Mouse (Mus musculus) spleen, postnatal 10 days (tissue): ENCODE measurements at regions not wholly inside any gene's neighbourhood (a gene's known extent, or its start where the extent isn't known, plus 50 kb on each side); places are given as distances from the start of the nearest gene placed in this dataset.
"Not testable (repeated sequence)": the region's sequence is repeated elsewhere in the genome, so short reads cannot be mapped to it uniquely, and the experiment has no call there.

ENCODE experiments used
- DNase-seq, 2 experiments: peaks; one replicate each; pipeline ENCODE4 v3.0.0; 2021 to 2022; ENCODE audit warnings: low spot score in 2 of 2

- no peak for DNase-seq
Observed at GRCm38 (mm10) chr5:134046086-134046485, 53.4 kb upstream of the Castor2 start.

DNA sequence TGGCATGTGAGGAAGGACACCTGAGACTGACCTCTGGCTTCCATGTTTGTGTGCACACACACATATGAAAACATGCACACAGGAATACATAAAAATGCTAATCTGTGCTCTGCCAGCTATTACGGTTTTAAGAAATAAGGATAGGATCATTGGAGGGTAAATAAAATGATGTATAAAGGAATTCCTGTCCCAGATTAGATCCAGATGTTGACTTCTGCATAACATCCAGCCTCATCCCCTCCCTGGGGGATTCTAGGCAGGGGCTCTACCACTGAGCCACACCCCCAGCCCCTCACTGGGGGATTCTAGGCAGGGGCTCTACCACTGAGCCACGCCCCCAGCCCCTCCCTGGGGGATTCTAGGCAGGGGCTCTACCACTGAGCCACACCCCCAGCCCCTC, 56.6 kb upstream of the Castor2 start:
- not testable (repeated sequence) for DNase-seq

DNA sequence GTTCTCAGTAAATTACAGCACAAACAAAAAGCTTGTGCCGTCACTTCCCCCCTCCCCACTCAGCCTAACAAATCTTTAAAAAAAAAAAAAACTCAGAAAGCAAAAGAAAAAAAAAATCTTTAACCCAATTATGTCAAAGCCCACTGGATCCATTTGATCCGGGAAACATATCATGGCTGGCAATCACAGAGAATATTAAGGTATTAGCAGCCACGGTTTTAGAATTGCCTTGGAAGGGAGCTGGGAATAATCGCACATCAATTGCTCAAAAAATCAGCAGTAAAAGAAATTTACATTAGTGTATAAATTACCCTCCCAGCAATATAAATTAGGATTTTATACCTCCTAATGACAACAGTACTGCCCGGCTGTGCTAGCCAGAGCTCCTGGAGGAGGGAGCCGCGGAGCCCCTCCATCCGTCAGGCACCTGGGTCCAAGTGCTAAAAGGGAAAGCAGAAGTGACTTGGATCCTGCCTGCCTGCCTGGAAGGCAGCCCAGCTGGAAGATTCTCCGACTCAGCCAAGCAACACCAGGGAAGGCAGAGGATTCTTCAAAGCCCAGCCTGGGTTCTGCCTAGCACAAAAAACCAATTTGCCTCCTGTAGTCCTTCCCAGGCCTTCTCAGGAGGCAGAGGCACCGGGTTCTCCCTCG, 72.1 kb upstream of the Castor2 start:
- DNase-seq: no peak

- DNase-seq: no peak
Observed at GRCm38 (mm10) chr5:134019651-134020432, 79.7 kb upstream of the Castor2 start.

DNA sequence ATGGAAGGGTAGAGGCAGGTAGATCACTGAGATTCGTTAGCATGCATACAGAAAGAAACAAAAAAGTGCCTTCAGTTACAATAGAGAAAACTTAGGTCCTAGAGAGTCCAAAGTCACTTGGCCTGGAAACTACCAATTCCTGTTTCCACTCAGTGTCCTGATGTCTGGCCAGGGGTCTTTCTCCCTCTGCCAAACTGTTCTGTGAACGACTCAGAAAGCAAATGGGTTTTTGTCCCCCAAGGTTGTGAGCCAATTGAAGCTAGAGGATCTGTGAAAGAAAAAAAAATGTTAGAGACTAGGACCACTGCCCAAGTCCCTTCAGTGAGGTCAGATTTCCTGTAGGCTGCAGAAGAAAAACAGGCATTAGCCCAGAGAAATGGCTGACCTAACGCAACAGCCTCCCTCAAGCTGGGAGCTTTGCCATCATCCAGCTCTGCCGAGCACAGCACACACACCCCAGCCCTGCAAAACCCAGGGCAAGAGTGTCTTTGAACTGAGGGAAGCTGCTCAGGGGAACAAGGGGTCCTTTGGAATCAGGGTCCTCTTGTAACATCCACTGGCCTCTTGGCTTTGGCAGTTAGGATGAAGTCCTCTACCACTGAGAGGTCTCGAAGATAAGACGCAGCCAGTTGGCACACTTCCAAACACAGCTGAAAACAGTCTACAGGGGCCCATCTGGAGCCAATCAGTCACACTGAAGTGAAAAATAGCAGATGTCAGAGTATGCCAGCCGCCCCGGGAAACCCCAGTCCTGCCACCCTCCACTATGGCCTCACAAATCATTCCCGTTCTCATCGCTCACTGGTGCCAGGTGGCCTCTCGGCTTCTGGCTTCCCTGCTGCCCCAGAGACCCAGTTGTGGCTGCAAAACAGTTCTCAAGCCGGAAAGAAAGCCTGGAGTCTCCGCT, 85.0 kb upstream of the Castor2 start:
- peak in 1 of 2 experiments; percentile 17 for DNase-seq

- DNase-seq: no peak
Observed at GRCm38 (mm10) chr5:134013206-134013605, 86.3 kb upstream of the Castor2 start.

- no peak for DNase-seq
Observed at GRCm38 (mm10) chr5:134009843-134010242, 89.7 kb upstream of the Castor2 start.

DNA sequence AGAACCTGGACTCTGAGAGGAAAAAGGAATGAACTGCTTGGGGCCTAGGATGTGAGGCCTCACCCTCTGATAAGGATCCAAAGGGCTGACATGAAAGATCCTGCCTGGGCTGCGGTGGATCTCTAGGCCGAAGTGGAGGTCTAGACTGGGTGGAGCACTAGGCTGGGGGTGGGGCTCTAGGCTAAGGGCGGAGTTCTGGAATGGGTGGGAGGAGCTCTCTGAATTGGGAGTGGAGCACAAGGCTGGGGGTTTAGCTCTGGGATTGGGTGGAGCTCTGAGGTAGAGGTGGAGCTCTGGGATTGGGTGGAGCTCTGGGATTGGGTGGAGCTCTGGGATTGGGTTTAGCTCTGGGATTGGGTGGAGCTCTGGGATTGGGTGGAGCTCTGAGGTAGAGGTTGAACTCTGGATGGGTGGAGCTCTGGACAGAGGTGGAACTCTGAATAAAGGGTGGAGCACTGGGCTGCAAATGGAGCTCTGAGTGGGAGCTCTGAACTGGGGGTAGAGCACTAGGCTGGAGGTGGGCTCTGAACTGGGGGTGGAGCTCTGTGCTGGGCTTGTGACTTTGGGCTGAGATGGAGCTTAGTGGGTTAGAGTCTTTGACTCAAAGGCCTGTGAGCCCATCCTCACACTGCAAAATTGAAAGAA, 92.3 kb upstream of the Castor2 start:
- no peak for DNase-seq

- peak; percentile 13 to 55 for DNase-seq
Observed at GRCm38 (mm10) chr5:134006470-134007126, 92.9 kb upstream of the Castor2 start.

GRCm38 (mm10) chr5:134006001-134006400, 93.5 kb upstream of the Castor2 start:
- DNase-seq: no peak

DNA sequence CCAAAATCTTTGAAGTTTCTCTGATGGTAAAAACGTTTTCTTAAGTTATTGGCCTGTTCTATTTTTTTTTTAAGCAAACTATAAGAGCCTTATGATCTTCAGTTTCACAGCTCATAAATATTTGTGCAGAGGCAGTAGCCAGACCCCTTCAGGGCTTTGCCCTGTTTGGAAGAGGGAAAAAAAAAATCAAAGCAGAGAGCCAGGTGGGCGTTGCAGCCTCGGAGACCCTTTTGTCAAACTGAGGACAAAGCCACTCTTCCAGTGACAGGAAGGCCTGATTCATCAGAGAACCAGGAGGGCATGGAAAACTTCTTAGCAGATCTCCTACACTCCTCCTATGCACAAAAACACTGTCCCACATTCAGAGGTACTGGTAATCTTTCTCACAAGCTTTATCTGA, 99.4 kb upstream of the Castor2 start:
- DNase-seq: no peak

- DNase-seq: no peak
Observed at GRCm38 (mm10) chr5:133999698-134000097, 99.8 kb upstream of the Castor2 start.

DNA sequence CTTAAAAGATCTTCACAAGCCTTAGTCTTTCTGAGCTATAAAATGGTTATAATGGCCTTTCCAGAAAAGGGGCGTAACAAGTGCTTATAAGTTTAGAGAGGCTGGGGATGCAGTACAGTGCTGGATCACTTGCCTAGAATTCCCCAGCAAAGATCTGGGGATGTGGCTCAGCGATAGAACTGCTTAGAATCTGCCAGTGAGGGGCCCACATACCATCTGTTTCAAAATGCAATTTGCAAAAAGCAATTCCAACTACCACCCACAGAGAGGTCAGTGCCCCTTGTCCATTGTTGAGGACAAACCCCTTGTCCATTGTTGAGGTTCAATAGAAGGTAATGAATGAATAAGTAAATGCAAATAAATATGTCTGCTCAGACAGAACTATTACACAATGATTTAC, 107.5 kb upstream of the Castor2 start:
- DNase-seq: no peak

DNA sequence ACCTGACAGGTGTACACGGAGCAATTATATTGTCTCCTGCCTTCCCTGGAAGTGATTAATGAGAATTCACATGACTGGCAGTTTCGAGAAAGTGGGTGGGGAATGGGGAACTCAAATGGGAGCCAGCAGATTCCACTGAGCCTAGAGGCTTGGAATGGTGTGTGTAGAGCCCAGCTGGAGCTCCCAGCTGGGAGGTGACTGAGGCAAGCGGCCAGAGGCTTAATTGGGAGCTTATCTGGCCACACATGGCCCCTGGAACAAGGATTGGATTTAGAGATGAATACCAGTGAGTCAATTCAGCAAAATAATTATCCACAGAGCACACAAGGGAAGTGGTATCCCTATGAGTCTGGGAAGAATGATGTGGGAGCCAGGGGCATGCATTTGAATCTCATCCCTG, 108.0 kb upstream of the Castor2 start:
- DNase-seq: no peak

DNA sequence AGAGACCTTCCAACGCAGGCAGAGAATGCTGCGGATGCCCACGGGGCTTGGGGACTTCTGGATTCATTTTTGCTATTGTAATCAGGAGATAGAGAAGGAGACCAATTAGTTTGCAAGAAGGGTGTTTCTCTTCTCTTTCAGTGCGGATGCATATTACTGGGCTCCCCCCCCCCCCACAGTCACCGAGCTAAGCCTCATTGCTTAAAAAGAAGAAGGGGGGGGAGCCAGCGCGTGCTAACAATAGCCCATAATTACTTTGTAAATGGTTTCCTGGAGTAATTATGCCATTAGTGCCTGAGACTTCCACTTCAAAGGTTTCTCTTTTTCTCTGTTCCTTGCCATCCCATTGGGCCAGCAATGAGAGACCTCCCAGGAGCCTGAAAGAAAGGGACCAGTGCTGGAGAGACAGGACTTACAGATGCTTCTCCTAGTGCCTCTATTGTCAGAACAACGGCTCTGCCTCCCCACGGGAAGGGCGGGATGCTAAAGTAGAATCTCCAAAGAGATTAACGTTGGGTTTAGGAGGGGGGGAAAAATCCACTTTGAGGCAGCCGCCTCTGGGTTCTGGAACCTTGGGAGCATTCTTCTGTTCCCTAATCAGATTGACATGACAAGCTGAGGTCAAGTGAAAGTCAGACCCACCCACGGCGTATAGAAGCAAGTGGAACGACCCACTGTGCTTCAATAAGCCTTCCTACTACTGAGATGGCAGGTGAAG, 116.1 kb upstream of the Castor2 start:
- DNase-seq: no peak

DNA sequence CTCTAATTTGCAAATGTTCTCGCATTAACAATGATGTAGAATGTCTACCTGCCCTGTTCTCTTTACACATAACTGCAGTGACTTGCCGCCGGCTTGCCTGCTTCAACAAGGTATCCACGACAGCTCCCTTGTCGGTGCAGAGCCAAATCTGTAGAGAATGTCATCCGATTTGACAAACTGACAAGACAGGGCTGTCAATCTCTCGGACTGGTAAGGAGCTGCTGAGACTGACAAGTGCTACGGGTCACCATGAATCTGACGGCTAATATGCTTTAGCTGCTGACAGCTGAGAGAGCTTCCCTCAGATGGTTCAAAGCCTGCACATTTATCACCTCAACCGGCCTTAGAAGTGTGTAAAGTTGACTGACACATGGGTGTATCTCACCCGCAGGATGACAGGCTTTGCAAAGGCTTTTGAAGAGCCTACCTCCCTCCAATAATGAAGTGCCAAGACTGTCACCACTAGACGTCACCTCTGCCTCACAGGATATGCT, 129.0 kb upstream of the Castor2 start:
- no peak for DNase-seq

DNA sequence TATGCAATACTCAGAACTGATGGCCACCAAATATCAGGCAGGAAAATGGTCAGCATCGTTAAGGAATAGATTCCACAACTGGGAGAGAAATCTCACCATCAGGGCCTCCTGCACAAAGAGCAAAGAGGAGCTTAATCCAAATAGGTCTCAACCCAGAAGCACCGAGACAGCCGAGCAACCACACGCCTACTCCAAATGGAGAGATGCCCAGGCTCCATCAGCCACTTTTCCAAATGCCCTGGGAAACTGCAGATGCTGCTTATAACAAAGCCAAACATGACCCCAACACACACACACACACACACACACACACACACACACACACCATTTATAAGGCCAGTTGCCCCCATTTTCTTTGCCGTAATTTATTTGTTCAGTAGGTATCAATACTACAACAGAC, 136.2 kb upstream of the Castor2 start:
- no peak for DNase-seq

DNA sequence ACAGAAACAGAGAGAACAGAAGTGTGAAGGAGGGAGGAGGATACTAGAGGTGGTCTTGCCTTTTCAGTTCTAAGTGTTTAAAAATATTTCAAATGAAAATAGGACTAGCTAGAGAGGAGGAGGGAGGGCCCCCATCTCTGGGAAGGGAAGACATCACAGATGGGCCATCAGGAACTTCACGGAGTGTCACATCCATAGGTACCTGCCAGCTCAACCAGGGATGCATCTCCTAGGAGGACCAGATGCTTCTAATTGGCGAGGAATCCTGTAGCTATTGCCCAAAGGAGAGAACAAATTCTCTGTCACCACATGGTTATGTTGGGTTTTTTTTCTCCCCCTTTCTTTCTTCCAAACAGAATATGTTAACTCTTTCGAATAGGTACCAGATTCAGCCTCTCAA, 158.7 kb upstream of the Castor2 start:
- DNase-seq: no peak

DNA sequence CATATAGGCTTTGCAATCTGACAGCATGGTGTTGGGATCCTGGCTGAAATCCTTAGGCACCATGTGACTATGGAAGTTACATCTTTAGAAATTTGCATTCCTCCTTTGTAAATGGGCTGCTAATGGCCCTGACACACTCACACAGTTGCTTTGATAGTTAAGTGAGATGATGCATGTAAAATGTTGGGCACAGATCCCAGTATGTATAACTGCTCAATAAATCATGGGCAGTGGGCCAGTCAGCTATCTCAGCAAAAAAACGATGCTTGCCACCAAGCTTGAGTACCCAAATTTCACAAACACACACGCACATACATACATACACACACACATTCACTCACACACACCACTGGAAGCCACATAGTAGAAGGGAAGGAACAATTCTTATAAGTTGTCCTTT, 159.5 kb upstream of the Castor2 start:
- no peak for DNase-seq
